Mouse (Mus musculus) spleen, adult 18-20 months (tissue): ENCODE data around the gene Ube2d1.

Experiments used
- DNase-seq, 2 experiments: peaks; one replicate each; pipeline ENCODE4 v3.0.0; 2022; ENCODE audit warnings: mixed read lengths in 2 of 2

Gene Ube2d1

GRCm38 (mm10) chr10:71285126-71285580 lies at the start of gene Ube2d1:
Ube2d1 (minus strand) TSS chr10:71285262.
- peak; percentile 75 to 88 for DNase-seq

- no peak for DNase-seq
Observed at GRCm38 (mm10) chr10:71332859-71333258, 47.8 kb upstream of the Ube2d1 start.

- no peak for DNase-seq
Observed at GRCm38 (mm10) chr10:71332376-71332775, 47.3 kb upstream of the Ube2d1 start.

- no peak for DNase-seq
Observed at GRCm38 (mm10) chr10:71331908-71332307, 46.8 kb upstream of the Ube2d1 start.

GRCm38 (mm10) chr10:71330070-71330469 lies 45.0 kb upstream of the Ube2d1 start:
- DNase-seq = no peak

- DNase-seq = no peak
Observed at GRCm38 (mm10) chr10:71329295-71329694, 44.2 kb upstream of the Ube2d1 start.

GRCm38 (mm10) chr10:71328870-71329269 lies 43.8 kb upstream of the Ube2d1 start:
- DNase-seq = no peak

GRCm38 (mm10) chr10:71328382-71328781 lies 43.3 kb upstream of the Ube2d1 start:
- DNase-seq = no peak

- DNase-seq = no peak
Observed at GRCm38 (mm10) chr10:71327386-71327785, 42.3 kb upstream of the Ube2d1 start.

- DNase-seq = peak; percentile 37 to 69
Observed at GRCm38 (mm10) chr10:71326789-71327188, 41.7 kb upstream of the Ube2d1 start.

GRCm38 (mm10) chr10:71326123-71326522 lies 41.1 kb upstream of the Ube2d1 start:
- no peak for DNase-seq

GRCm38 (mm10) chr10:71323669-71324068 lies 38.6 kb upstream of the Ube2d1 start:
- DNase-seq = no peak

- no peak for DNase-seq
Observed at GRCm38 (mm10) chr10:71316497-71316896, 31.4 kb upstream of the Ube2d1 start.

GRCm38 (mm10) chr10:71316056-71316455 lies 31.0 kb upstream of the Ube2d1 start:
- no peak for DNase-seq

- DNase-seq = no peak
Observed at GRCm38 (mm10) chr10:71314596-71314995, 29.5 kb upstream of the Ube2d1 start.

GRCm38 (mm10) chr10:71310288-71310687 lies 25.2 kb upstream of the Ube2d1 start:
- DNase-seq = no peak

- DNase-seq = no peak
Observed at GRCm38 (mm10) chr10:71308199-71308598, 23.1 kb upstream of the Ube2d1 start.

- DNase-seq = no peak
Observed at GRCm38 (mm10) chr10:71306759-71307158, 21.7 kb upstream of the Ube2d1 start.

- DNase-seq = peak in 1 of 2 experiments; percentile 54
Observed at GRCm38 (mm10) chr10:71306190-71306589, 21.1 kb upstream of the Ube2d1 start.

GRCm38 (mm10) chr10:71302490-71302889 lies 17.4 kb upstream of the Ube2d1 start:
- no peak for DNase-seq

GRCm38 (mm10) chr10:71300161-71300560 lies 15.1 kb upstream of the Ube2d1 start:
- no peak for DNase-seq

- DNase-seq = no peak
Observed at GRCm38 (mm10) chr10:71293245-71293644, 8.2 kb upstream of the Ube2d1 start.

GRCm38 (mm10) chr10:71292254-71292653 lies 7.2 kb upstream of the Ube2d1 start:
- DNase-seq = no peak

- no peak for DNase-seq
Observed at GRCm38 (mm10) chr10:71291801-71292200, 6.7 kb upstream of the Ube2d1 start.

- no peak for DNase-seq
Observed at GRCm38 (mm10) chr10:71291179-71291661, 6.2 kb upstream of the Ube2d1 start.
